Mouse (Mus musculus) megakaryocyte, embryonic 14.5 days (primary cell): ENCODE results near the gene Pam16.

Experiments
- FLI1 ChIP-seq: IDR thresholded peaks from 2 replicates; pipeline ENCODE4 v1.6.1; 2012; ENCODE audit warnings: low read length, inconsistent platforms, mixed read lengths
- GATA1 ChIP-seq: IDR thresholded peaks from 3 replicates; pipeline ENCODE4 v1.6.1; 2012; ENCODE audit warnings: mixed read lengths, low read length, inconsistent platforms, borderline replicate concordance

DNA sequence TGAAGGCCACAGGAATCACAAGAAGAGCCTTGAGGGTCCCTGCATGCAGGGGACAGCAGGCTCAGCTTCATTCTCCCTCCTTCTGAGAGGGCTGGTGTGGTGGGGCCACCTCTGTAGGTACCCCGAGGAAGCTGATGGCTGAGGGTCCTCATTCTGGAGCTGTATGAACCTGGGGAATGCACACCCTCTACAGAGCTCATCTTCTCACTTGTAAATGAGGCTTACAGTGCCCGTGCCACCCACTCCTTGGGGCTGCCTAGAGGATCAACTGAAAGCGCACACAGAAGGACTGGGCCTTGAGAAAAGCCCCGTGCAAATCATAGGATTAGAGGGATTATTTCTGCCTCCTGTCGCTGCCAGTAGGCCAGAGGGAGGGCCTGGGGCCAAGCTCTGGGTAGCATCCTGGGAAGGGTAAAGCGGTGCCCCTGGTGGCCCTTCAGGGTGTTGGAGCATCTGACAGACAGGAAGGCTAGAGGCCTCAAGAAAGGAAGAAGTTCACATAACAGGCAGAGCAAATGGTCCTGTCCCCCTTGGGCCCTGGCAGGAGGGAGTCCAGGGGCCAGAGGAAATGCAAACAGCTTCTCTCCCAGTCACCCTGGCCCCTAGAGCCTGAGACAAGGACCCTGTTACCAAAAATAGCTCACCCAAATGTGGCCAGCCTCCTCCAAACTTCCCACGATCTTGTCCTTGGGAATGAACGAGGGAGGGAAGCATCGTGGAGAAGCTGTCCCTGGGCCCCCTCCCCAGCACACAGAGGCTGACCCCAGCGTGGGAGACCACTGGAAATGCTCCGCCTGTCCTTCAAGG is 31.2 kb upstream of the Pam16 start:
- TF ChIP-seq GATA1: no peak
- no peak for TF ChIP-seq FLI1
